11 mouse cellular contexts compared by ENCODE assay signal in the genomic region with DNA sequence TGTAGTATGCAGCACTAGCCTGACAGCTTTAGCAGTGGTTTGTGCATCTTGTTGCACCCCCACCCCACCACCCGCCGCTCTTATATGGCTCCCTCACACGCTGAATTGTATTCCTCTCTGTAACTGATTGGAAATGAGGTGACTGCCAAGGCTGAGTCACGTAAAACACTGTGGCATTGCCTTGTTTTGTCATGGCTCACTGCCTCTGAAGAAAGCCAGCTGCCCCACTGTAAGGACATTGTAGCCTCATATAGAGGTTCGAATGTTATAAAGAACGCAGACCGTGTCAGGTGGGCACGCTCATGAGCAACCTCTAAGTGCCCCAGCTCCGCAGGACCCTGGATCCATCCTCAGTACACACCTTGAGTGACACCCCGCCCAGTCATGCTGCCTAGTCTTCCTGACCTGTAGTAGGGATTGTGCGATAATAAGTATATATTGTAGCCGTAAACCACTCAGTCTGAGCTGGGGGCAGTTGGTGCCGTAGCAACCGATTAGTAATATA.
A peak's percentile ranks its signal among the peaks of the same experiment; 100 is the strongest.
DNase-seq lines count a peak whose midpoint lies in the region; ATAC-seq and TF ChIP-seq lines count a peak whose summit lies in the region.
"Had no signal": no experiment of that assay in that cellular context is flagged by ENCODE, and none has a peak within 500 bp of the region (broad histone marks: within the 10 kb centered on the region; RNA-seq: fewer than 3 reads in every experiment).

No protein-coding gene starts in this region.

- peak; percentile 17 for DNase-seq in kidney, postnatal 0 days (ENCODE audit: low spot score)
- DNase-seq in kidney, postnatal 36 days, result no peak
- peak; percentile 62 for DNase-seq in Muller cell, postnatal 12 days (ENCODE audit: inconsistent ontology term)
- DNase-seq in brain, embryonic 14.5 days (ENCODE audit: low read depth), result peak; percentile 69
- no peak for DNase-seq in gastrocnemius, postnatal 10 days
- DNase-seq: gastrocnemius, postnatal 25 days; spleen, adult 18-20 months had no signal

- no peak overlapping the region for H3K27ac ChIP-seq in kidney, postnatal 0 days
- no peak overlapping the region for H3K27ac ChIP-seq in hindbrain, embryonic 15.5 days (replicated peaks)
- no peak overlapping the region for H3K27ac ChIP-seq in intestine, postnatal 0 days (ENCODE audit: low read depth, low read length)
- H3K27ac ChIP-seq: limb, embryonic 13.5 days; lung, embryonic 15.5 days had no signal

- H3K4me3 ChIP-seq in kidney, postnatal 0 days (replicated peaks; ENCODE audit: low read depth, low read length), result no peak overlapping the region
- no peak overlapping the region for H3K4me3 ChIP-seq in hindbrain, embryonic 15.5 days
- no peak overlapping the region for H3K4me3 ChIP-seq in intestine, postnatal 0 days (ENCODE audit: low read depth, low read length)
- H3K4me3 ChIP-seq: limb, embryonic 13.5 days; lung, embryonic 15.5 days had no signal

- peak; percentile 66; the same call in 1 of the 2 replicates for ATAC-seq in kidney, postnatal 0 days (replicated peaks; ENCODE audit: low FRiP score, low read depth)
- ATAC-seq in hindbrain, embryonic 15.5 days (ENCODE audit: low FRiP score, low read depth), result peak; percentile 42; the same call in 1 of the 2 replicates
- no peak for ATAC-seq in intestine, postnatal 0 days

- H3K9me3 ChIP-seq in kidney, postnatal 0 days (replicated peaks; ENCODE audit: low read length), result no peaks in the 10 kb centered on the region
- no peaks in the 10 kb centered on the region for H3K9me3 ChIP-seq in hindbrain, embryonic 15.5 days
- H3K9me3 ChIP-seq in intestine, postnatal 0 days (ENCODE audit: control insufficient read depth), result no peaks in the 10 kb centered on the region
- H3K9me3 ChIP-seq: limb, embryonic 13.5 days; lung, embryonic 15.5 days had no signal

- no peaks in the 10 kb centered on the region for H3K4me1 ChIP-seq in kidney, postnatal 0 days (replicated peaks; ENCODE audit: insufficient read depth, low read length)
- peaks cover 6% of the 10 kb centered on the region; the same call in 1 of the 2 replicates for H3K4me1 ChIP-seq in hindbrain, embryonic 15.5 days (replicated peaks)
- H3K4me1 ChIP-seq in intestine, postnatal 0 days (replicated peaks; ENCODE audit: control insufficient read depth, insufficient read depth, low read length), result no peaks in the 10 kb centered on the region
- H3K4me1 ChIP-seq: limb, embryonic 13.5 days; lung, embryonic 15.5 days had no signal

- no peak overlapping the region for H3K4me2 ChIP-seq in kidney, postnatal 0 days (ENCODE audit: low read length)
- H3K4me2 ChIP-seq in hindbrain, embryonic 15.5 days, result peak overlapping the region; percentile 22; the same call in 1 of the 2 replicates
- H3K4me2 ChIP-seq in intestine, postnatal 0 days (replicated peaks; ENCODE audit: low read depth), result no peak overlapping the region
- H3K4me2 ChIP-seq: limb, embryonic 13.5 days; lung, embryonic 15.5 days had no signal

- TF ChIP-seq POLR2A in brain, embryonic 14.5 days (IDR thresholded peaks at IDR 0.05; ENCODE audit: borderline replicate concordance, extremely low read depth, insufficient read depth, insufficient read length, poor library complexity, severe bottlenecking), result no peak

- no peak for TF ChIP-seq CTCF in kidney, postnatal 0 days (IDR thresholded peaks at IDR 0.05; ENCODE audit: low read depth)
- TF ChIP-seq CTCF in brain, embryonic 14.5 days (IDR thresholded peaks at IDR 0.05; ENCODE audit: borderline replicate concordance, extremely low read depth, insufficient read depth, insufficient read length), result no peak
- TF ChIP-seq CTCF in intestine, postnatal 0 days (IDR thresholded peaks at IDR 0.05; ENCODE audit: low read depth), result no peak

- H3K27me3 ChIP-seq in kidney, postnatal 0 days (ENCODE audit: insufficient read depth, low read length), result no peaks in the 10 kb centered on the region
- H3K27me3 ChIP-seq in hindbrain, embryonic 15.5 days, result no peaks in the 10 kb centered on the region
- no peaks in the 10 kb centered on the region for H3K27me3 ChIP-seq in intestine, postnatal 0 days (replicated peaks; ENCODE audit: control insufficient read depth, insufficient read depth, low read length)
- H3K27me3 ChIP-seq: limb, embryonic 13.5 days; lung, embryonic 15.5 days had no signal

- H3K9ac ChIP-seq in kidney, postnatal 0 days (ENCODE audit: low read depth, low read length), result no peak overlapping the region
- H3K9ac ChIP-seq in hindbrain, embryonic 15.5 days, result no peak overlapping the region
- H3K9ac ChIP-seq in intestine, postnatal 0 days (ENCODE audit: low read depth, low read length), result no peak overlapping the region
- H3K9ac ChIP-seq: limb, embryonic 13.5 days; lung, embryonic 15.5 days had no signal

- no peaks in the 10 kb centered on the region for H3K36me3 ChIP-seq in kidney, postnatal 0 days (ENCODE audit: insufficient read depth, low read length)
- no peaks in the 10 kb centered on the region for H3K36me3 ChIP-seq in hindbrain, embryonic 15.5 days
- no peaks in the 10 kb centered on the region for H3K36me3 ChIP-seq in intestine, postnatal 0 days (ENCODE audit: control insufficient read depth, insufficient read depth)
- H3K36me3 ChIP-seq: limb, embryonic 13.5 days; lung, embryonic 15.5 days had no signal

- WGBS in kidney, postnatal 0 days, result 44% methylated on average over 14 of the region's 14 CpGs
- WGBS in hindbrain, embryonic 15.5 days, result 54% methylated on average over 14 of the region's 14 CpGs
- WGBS in intestine, postnatal 0 days, result 82% methylated on average over 14 of the region's 14 CpGs

Comparison
In these comparisons a context has a peak if more than half of its experiments do, and no peak if none do; other contexts are left out.
1. DNase-seq: peak in kidney, postnatal 0 days (single experiment), Muller cell, postnatal 12 days (single experiment) and brain, embryonic 14.5 days (single experiment); none in kidney, postnatal 36 days (0 of 2) and gastrocnemius, postnatal 10 days (single experiment).